Mouse (Mus musculus) testis, postnatal 10 days (tissue): Measurements from ENCODE around the gene Gsg1l.
A peak's percentile ranks its signal among the peaks of the same experiment; 100 is the strongest.

ENCODE experiments used
- DNase-seq: peaks from one replicate; pipeline ENCODE4 v3.0.0; 2021; ENCODE audit warnings: low spot score

The Gsg1l gene

DNA sequence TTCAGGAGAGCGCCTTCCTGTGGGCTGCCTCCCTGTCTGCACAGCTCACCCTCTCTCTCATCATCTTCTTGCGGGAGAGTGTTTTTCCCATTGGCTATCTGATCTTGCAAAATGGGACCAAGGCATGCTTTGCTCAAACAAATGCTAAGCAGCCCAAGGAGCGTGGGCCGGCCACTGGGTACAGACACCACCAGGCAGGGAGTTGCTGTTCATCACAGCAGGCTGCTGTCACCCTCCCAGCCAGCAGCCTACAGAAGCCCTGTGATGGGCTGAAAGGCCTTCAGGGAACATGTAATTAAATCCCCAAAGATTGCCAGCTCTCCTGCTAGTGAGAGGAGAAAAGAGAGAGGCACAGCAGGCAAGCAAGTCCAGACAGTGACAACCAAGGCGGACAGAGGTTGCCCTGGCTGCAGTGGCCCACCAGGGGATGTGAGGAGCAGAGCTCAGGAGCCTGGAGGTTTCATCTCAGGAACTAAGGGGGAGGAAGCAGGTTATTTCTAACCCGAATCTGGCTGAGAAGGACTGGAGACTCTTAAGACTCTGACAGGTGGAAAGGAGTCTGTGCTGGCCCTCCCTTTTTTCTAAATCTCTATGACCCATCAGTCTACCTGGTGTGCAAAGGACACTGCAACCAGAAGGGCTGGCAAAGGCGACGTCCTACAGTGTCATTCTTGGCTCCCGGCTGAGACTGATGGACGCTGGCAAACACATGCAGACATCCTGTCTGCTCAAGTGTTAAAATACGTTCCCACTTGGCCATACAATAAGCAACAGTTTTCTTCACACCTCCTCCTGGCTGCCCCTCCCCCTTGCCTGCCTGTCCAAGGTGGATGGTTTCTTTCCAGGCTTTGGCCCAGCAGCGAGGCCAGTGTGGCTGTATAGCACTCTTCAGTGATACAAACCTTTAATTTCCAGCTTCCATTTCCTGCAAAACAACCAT lies 98.0 kb downstream of the Gsg1l start:
- DNase-seq = no peak

DNA sequence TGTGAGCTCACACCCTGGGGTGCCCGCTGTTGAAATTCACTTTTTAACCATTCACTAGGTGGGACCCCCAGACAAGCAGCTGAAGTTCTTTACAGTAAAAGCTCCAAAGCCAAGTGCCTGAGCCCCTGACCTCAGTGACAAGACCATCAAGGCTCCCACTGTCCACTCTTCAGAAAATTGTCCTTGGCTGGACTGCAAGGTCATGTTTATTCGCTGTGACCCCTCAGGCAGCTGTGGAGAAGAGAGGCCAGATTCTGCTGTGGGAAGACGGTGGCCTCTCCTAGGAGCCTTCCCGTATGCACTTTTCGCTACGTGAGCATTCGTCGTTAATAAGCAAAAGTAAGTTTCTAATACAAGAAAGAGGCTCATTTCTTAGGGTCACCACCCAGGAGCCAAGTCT lies 102.6 kb downstream of the Gsg1l start:
- DNase-seq = no peak

DNA sequence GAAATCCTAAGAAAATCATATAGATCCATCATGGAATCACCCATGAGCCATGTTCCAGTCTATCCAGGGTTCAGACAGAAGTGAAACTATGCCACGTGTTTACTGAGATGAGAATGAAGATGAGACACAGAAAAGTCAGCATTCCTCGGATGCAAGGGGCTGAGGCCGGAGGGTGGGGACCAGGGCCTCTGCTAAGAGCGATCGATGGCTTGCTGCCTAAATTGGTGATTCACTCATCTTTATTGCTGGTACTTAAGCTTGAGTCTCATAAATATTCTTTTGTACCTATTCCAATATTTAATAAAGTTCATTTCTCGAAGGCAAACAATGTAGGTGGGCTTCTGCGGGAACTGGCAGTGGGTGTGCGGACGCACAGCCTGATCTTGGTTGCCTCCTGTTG lies 105.5 kb downstream of the Gsg1l start:
- DNase-seq = no peak

DNA sequence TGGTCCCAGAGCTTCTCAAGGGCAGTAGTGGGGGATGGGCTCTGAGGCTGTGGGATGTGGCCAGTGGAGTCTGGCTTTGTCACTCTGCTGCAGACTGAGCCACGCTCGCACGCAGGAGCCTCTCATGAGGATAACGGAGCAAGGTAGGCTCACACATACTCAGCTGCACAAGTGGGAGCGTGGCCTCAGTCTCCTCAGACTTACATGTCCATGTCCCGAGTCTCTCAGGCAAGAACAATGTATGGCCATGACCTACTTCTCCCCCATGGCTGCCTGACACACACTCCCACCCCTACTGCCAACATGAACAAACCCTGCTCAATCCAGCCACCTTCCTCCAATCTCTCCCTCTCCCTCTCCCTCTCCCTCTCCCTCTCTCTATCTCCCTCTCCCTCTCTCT lies 106.8 kb downstream of the Gsg1l start:
- DNase-seq = no peak

DNA sequence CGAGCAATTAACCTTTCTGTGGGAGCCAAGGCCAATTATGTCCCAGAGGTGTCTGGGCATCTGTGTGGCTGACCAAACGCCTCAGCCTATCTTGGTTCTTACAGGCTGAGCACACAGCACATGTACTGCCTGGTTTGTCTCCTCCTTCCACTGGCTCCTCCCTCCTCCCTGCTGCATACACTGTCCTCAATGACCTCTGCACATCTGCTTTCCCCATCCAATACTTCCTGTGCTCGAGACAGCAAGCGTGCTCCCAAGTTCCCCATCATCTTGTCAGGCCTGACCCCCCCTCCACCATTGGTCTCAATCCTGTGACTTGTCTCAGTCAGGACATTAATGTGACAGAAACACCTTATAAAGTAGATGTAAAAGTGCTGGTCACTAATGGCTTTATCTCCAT lies 108.3 kb downstream of the Gsg1l start:
- DNase-seq = no peak

DNA sequence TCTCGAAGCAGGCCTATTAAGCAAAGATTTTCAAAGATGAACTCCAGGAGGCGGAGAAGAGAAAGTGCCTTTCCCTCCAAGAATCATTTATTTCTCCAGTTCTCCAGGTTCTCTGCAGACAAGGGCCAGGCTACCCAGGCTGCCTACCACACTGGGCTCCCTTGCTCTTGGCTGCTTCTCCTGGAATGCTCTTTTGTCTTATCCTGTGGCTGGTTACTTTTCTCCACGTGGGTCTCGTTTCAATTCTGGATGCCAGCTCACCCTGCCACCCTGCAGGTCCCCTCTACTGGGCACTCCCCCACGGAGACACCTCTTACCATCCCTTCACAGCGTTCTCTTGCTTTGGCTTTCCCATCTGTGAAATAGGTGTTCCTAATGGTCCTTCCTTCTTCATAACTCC lies 109.4 kb downstream of the Gsg1l start:
- no peak for DNase-seq

DNA sequence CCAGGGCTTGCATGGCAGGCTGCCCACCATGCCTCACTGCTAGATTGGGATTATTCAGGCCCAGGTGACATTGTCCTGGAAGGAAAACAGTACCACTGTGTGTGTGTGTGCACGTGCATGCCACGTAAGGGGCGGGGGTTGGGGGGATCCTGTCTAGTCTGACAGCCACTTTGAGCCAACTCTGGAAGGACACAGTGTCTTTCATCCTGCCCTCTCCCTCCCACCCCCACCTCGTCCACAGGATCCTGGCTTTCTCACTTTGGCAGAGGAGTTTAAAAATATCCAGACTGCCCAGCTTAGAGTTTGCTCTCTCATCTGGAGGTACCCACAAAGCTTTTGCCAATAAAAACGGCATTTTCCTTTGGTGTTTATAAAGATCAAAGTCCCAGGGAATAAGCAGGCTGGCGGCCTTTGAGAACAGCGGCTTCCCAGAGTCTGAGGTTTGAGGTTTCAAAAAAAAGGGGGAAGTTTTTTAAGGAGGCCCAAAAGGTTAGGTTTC lies 110.0 kb downstream of the Gsg1l start:
- peak; percentile 50 for DNase-seq

DNA sequence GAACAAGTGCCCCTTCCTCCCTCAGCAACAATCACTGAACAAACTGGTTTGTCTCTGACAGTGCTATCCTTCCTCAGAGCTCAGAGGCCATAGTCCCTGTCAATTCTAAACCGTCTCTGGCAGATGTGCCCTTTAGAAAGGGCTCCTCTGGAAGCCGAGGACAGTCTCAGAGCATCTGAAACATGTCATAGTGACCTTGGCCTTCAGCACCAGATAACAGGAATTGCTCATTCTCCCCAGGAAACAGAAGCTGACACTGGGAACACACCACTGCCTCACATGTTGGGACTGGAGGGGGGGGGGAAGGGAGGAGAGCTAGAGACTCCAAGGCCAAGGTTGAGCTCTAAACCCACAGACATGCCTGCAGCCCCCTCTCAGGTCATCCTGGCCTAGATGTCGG lies 113.1 kb downstream of the Gsg1l start:
- no peak for DNase-seq

DNA sequence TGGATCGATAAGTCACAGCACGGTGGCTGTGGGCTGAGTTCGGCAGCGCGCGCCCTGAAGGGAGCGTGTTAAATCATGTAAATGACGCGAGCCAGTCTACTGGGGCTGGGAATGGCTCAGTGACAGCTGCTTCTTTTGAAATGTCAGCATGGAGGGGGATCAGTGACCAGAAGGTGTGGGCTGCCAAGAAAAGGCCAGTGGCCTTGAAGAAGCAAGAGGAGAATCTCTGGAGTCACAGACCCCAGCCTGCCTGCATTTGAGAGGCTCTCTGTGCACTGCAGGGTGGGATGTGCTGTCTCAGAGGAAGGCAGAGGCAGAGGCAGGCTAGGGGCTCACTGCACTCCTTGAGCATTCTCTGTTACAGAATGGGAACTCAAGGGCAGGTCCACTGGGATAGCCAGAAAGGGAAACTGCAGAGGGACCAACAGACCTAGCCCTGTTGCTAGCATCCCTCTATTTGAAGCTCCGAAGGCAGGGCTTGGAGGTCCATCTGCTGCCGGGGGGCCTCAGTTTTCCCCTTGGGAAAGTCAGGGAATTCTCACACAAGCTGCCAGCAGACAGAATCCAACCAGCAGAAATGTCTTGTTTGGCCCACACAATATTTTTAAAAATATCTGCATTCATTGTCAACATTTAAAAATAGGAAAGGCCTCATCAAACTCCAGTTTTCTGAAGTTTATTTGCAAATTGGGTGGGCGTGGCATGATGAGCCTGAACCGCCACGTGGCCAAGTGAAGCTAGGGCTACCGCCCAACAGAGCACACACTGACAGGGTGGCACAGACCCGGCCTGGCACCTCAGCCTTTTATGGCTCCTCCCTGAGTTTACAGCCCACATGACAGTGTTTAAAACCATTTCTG lies 115.6 kb downstream of the Gsg1l start:
- DNase-seq = peak; percentile 52

DNA sequence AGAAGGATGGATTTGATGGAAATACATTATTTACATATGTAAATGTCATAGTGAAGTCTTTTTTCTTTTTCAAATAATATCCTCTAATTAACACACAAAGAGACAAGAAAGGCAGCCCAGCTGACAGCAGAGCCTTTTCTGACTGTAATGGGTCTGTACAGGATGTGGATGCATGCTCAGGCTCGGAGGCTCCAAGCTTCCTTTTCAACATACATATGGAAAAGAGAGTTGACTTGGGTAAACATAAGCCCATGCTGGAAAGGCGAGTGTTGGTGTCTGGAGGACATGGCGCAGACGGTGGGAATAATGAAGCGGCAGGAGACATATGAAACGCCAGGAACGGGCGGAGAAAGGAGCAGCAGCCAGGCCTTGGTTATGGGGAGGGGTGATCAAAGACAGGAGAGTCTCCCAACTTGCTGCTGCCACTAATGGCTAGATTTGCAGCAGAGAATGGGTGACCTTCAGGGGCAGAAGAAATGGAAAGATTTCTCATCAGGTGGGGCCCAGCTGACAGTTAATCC lies 118.1 kb downstream of the Gsg1l start:
- DNase-seq = no peak

DNA sequence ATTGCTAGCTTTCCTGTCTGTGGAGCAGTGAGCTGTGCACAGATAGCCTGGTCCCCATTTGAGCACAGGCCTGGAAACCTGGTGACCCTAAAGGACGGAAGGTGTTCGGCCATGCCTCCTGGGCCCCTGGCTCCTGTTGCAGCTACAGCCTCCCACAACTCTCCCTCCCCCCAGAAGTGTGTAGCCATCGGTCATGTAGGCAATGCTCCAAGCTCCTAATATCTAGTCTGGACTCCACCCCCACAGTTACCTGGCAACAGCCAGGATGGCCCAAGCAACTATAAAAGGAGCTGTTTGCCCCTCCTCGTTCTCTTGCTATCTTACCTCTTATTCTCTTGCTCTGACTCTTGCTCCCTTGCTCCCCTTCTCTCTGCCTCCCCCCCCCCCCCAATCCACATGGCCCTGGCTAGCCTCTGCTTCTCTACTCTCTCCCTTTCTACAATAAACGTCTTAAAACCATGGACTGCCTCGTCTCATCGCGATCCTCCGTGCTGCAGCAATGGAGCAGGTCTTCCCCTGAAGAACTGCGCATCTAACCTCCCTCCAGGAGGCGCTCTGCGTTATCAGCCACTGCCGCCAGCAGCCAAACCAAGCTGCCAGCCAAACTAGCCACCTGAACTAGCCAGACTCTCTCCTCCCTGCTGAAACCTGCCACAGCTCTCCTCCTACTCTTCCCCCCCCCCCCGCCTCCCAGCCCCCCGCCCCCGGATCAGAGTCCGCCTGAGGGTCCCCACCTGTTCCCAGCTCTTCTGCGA lies 122.7 kb downstream of the Gsg1l start:
- DNase-seq = no peak

DNA sequence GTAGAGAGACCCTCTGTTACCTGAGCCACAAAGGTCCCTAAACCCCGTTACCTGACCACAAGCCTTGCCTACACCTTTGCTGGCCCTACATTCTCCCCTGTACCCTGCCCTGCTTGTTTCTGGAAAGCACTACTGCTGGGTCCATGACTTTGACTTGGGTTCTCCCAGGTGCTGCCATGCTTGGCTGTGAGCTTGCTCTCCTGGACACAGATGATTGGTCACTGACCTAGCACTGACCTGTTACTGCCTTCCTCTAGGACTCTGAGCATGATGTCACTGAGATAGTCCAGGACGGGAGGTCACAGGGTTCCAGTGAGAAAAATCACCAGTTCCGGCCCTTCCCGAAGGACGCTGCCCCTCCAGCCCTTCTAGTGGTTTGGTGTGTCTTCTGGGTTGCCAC lies 123.4 kb downstream of the Gsg1l start:
- DNase-seq = no peak

DNA sequence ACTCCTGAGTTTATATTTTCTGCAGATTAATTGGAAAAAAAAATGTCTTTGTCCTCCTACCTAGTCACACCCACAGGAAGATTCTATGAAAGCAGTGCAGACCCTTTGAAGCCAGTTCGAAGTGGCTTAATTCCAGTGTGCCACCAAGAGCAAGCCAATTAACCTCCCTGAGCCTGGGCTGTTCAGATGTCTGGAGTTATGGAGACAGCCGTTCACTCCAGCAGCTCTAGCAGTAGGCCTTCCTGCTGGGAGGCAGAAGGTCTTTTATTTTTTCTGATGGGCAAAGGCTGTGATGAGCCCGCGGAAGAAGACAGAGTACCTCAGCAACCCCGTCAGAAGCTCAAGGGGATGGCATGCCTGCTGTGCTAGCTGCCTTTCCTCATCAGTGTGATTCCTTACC lies 127.2 kb downstream of the Gsg1l start:
- no peak for DNase-seq

DNA sequence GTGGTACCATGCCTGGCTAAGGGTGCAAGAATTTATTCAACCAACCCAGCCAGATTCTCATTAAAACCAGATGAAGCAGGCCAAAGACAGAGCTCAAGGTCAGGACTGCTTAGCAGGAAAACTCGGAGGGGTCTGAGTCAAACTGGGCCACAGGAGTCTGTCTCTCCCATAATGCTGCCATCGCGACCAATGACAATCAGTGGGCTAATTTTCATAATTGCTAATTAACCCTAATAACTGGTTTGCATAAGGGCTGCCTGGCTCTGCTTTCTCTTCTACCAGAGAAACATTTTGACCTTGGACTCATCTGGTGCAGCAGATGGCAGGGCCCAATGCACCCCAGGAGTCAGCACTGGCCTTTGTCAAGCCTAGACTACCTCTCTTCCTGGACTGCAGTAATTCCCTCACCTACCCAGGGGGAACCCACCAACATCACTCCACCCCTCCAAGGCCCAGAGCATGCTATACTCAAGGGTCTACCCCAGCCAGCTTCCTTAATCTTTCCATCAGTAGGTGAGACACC lies 127.8 kb downstream of the Gsg1l start:
- no peak for DNase-seq

DNA sequence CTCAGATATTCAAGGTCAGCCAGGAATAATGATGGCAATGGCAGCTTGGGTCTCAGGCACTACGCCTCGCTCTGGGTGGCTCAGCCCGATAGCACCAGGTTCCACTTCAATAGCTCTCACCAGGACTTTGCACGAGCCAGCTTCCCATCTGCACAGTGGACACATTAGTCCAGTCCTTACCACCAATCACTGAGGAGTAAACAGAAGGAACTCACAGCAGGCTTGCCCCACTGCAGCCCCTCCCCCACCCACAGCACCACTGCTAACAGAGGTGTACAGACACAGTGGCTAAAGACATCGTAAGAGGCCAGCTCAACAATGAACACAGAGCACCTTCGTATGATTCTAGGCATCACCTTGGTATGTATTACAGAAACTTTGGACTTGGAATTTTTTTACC lies 128.4 kb downstream of the Gsg1l start:
- DNase-seq = no peak

DNA sequence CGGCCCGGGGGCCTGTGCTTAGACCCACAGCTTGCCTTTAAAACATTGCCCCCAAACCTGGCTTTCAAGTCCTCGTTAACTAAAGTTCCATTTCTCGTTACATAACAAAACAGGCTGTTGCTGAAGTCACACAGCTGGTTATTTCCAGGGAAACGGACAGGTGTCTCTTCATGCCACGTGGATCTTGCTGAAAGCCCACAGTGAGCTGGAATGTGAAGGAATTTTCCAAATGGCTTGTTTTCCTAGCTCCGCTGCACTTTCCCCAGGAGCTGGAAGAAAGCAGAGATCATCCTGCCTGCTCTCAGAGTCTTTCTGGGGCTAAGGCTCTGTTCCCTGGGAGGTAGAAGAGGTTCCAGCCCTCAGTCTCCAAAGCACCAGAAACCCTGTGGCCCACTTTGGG lies 130.3 kb downstream of the Gsg1l start:
- no peak for DNase-seq

DNA sequence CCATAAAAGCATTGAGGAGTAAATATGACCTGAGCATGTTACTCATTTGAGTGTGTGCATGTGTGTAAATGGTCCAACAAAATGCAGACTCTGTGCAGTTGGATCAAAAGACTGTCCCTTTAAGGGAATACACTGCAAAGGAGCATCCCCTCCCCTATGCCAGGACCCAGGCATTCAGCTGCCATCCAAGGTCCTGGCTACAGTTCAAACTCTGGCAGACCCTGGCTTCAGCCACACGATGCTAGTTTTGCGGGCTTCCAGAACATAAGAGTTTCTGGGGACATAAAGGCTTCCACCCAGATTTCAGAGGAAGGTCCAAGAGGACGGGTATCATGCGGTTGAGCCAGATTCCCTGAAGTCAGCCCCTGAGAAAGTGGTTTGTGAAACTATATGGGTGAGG lies 133.2 kb downstream of the Gsg1l start:
- no peak for DNase-seq

DNA sequence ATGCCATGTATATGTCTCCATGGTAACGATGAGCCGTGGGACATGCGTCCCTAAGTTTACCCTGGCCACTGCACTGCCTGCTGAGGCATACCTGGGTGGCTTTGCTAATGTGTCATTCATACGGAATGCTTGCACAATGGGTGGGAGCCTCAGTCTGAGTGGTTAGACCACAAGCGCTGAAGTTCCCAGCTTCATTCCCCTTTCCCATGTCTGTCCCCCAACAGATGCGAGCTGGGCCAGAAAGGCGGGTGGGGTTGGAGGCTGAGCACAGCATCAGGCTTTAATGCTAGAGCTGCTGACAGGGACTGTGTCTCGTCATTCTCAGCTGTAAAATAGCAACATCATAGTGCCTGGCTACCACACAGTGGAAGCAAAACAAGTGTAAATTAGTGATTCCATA lies 136.3 kb downstream of the Gsg1l start:
- no peak for DNase-seq

DNA sequence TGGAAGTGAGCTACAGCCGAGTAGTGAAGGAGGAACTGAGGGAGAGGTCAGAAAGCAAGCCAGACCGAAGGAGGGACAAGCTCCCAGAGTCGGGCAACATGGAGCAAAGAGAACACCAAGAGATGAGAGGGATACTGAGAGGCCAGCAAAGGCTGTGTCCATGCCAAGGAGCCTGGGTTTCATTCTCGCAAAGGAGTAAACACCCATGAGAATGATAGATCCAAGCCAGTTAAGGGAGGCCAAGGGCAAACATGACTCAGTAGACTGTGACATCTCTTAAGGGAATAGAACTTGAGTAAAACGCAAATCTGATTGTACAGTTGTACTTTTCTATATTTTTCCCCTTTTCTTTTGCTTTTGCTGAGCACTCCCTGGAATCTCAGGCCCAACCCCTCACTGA lies 137.6 kb downstream of the Gsg1l start:
- no peak for DNase-seq

DNA sequence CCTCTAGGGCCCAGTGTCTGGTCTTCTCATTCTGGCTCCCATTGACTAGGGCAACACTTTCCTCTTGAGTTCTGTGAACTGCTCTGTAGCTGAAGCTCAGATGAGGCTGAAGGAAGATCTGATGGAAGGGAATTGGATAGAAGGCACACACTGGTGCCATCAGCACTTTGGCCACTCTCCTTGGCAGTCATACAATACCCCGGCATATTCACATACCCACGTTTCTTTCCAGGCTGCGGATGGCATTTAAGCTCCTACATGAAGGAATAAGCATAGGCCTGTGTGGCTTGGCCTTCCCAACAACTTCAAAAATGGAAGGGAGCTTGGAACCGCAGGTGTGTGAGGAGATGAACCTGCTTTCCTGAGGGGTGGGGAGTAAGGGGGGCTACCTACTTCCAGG lies 138.7 kb downstream of the Gsg1l start:
- DNase-seq = no peak

DNA sequence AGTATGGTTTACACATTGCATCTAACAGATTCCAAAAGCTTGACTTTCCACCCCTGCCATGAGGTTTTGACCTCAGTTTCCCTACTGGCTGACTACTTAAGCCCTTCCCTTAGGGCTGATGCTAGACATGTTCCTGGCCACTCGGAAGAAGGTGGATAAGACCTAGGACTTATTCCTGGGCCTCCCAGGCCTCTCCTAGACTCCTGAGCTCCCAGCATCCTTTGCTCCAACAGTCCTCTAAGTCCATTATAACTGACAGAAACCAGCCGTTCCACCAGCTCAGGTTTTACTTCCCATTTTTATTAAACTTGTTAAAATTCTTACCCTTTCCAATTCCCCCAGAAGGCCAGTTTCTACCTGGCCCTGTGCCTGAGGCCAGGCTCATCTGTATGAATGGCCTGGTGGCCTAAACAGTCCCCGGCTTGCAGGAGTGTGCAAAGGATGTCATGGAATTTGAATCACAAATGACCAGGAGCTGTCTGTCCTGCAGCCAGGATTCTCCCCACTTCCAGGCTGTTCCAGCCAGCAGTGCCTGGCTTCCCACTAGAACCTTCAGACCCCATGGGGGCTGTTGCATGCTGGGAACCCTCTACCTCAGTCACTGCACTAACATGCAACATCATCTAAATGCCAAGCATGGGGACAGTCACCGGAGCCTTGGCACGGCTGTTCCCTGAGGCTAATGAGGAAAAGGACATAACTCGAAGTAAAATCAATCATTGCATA lies 139.7 kb downstream of the Gsg1l start:
- DNase-seq = no peak
